Mouse (Mus musculus): ENCODE results near the gene Slc28a3. TPM values are rescaled to one million over a fixed set of nuclear protein-coding genes. Genes with fewer than 3 reads are reported as not detected.

The Slc28a3 gene
- not detected in 2 replicates for polyA plus RNA-seq (2011; ENCODE audit: insufficient read length, low read depth, missing spikeins)

DNA sequence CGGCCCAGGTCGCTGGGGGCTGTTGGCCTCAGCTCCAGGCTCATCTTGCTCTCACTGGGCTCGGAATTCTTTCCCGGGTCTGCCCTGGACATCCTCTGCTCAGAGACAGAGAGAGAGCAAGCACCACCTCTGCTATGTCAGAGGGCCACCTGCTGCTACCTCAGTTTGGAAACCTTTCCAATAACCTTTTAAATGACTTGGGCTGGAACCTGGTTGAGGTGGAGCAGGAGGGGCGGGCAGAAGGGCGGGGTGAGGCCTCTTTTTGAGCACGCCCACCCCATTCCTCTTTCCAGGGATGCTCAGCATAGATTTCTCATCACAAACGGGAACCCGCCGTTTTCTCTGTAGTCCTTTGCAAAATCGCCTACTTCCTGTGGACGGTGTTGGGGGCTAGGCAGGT, at the start of gene Slc28a3:
Gene Slc28a3 (minus strand): TSS at position 162 of the 400 bp plus-strand sequence.
- no peak within 1 kb of the TSS for H3K4me3 ChIP-seq (ENCODE audit: insufficient read depth, low read length)
- no peaks in the 10 kb centered on the region for H3K4me1 ChIP-seq (ENCODE audit: control insufficient read depth, insufficient read depth, low read length)
- no peak within 1 kb of the TSS for H3K27ac ChIP-seq (ENCODE audit: insufficient read depth, low read length)
- no peak for TF ChIP-seq POLR2A (IDR thresholded peaks at IDR 0.05; ENCODE audit: low read depth, low read length)
- TF ChIP-seq CTCF (IDR thresholded peaks at IDR 0.05; ENCODE audit: borderline replicate concordance, insufficient read depth, low read length) = no peak

DNA sequence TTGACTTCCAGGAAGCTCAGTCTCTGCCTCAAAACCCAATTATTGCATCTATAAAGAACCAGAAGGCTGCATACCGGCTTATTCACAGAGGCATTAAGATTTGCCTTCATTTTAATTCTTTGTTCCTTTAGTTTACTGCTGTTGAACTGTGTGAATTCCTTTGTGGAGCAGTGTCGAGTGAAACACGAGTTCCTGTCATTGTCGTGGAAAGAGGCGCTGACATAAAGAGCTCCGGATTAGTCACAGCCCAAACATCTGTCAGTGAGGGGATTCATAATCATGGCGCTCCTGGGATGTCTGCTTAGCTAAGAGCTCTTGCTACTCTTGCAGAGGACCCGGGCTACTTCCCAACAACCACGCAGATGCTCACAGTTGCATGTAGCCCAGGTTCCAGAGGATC, 47.3 kb upstream of the Slc28a3 start:
- Histone ChIP-seq H3K4me3 (ENCODE audit: insufficient read depth, low read length) (no peak overlapping the region), H3K4me1 (ENCODE audit: control insufficient read depth, insufficient read depth, low read length) (no peaks in the 10 kb centered on the region), H3K27ac (ENCODE audit: insufficient read depth, low read length) (no peak overlapping the region)
- TF ChIP-seq POLR2A (IDR thresholded peaks at IDR 0.05; ENCODE audit: low read depth, low read length) (no peak), CTCF (IDR thresholded peaks at IDR 0.05; ENCODE audit: borderline replicate concordance, insufficient read depth, low read length) (no peak)

DNA sequence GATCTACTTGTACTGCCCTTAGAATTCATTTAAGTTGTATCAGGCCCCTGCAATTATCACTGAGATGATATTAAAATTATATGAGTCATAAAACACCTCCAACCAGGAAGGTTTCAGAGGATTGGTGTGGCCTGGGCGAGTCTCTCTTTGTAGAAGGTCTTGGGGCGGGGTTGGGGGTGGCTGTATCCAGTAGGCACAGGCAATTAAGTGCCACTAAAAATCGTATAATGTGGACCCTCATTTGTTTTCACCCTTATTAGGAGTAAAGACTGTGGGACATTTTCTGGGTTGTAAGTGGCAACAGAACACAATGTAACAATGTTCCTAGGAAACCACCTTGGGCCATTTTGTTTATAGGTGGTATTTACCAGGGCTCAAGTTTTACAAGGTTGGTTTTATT, 46.2 kb upstream of the Slc28a3 start:
- TF ChIP-seq POLR2A (IDR thresholded peaks at IDR 0.05; ENCODE audit: low read depth, low read length) (no peak), CTCF (IDR thresholded peaks at IDR 0.05; ENCODE audit: borderline replicate concordance, insufficient read depth, low read length) (no peak)
- H3K4me1 ChIP-seq (ENCODE audit: control insufficient read depth, insufficient read depth, low read length) = no peaks in the 10 kb centered on the region
- H3K4me3 ChIP-seq (ENCODE audit: insufficient read depth, low read length) = no peak overlapping the region
- no peak overlapping the region for H3K27ac ChIP-seq (ENCODE audit: insufficient read depth, low read length)

DNA sequence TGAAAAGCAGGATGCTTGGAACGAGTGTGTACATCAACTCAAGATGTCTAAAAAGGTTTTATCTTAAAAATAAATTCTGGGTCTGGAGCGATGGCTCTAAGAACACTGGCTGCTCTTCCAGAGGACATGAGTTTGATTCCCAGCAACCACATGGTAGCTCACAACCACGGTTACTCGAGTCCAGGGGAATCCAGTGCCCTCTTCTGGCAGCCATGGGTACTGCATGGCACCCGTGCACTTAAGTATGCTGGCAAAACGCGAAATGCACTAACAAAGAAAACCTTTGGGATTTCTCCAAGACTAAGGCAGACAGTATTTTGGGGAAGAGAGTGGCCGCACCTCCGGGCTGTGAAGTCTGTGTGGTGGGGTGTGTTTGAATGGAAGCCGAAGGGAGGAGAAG, 44.9 kb upstream of the Slc28a3 start:
- TF ChIP-seq POLR2A (IDR thresholded peaks at IDR 0.05; ENCODE audit: low read depth, low read length) (no peak), CTCF (IDR thresholded peaks at IDR 0.05; ENCODE audit: borderline replicate concordance, insufficient read depth, low read length) (0 out of 2 replicates have a peak, but pooled peaks have one; percentile 8)
- Histone ChIP-seq H3K4me3 (ENCODE audit: insufficient read depth, low read length) (no peak overlapping the region), H3K27ac (ENCODE audit: insufficient read depth, low read length) (no peak overlapping the region), H3K4me1 (ENCODE audit: control insufficient read depth, insufficient read depth, low read length) (no peaks in the 10 kb centered on the region)

DNA sequence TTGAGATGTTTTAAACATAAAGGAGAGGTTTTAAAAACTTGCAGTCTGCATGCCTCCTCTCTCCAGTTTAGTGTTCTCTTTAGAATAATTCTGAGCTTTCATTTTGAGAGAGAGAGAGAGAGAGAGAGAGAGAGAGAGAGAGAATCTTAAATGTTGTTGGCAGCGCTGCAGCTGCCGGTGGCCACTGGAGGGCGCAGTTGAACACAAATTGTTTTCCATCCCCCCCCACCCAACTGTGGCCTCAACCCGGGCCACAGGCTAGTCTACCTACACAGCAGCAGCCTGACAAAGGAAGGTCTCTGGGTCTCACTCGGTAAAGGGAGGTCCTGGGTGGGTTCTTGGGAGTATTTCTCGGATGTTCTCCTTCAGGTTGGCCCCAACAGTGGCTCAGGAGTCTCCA, 29.7 kb upstream of the Slc28a3 start:
- TF ChIP-seq CTCF (IDR thresholded peaks at IDR 0.05; ENCODE audit: borderline replicate concordance, insufficient read depth, low read length) = peak; percentile 54; the same call in 1 of the 2 replicates
- no peak for TF ChIP-seq POLR2A (IDR thresholded peaks at IDR 0.05; ENCODE audit: low read depth, low read length)
- Histone ChIP-seq H3K27ac (ENCODE audit: insufficient read depth, low read length) (no peak overlapping the region), H3K4me3 (ENCODE audit: insufficient read depth, low read length) (no peak overlapping the region), H3K4me1 (ENCODE audit: control insufficient read depth, insufficient read depth, low read length) (no peaks in the 10 kb centered on the region)

DNA sequence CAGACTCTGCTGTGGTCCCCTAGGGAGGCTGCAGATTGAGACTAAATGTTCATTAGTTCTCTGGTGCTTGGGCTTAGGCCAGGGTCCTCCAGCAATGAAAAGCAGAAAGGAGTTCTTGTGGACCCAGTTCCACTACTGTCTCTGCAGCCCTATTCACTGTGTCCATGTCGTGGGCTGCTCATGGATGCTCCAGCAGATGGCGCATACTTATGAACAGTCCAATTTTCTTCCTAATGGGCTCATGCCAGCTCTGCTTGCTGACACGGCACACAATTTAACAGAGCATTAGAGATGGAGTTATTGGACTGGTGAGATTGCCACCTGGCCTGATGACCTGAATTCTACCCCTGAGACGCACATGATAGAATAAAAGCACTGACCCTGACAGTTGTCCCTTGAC, 28.3 kb upstream of the Slc28a3 start:
- TF ChIP-seq POLR2A (IDR thresholded peaks at IDR 0.05; ENCODE audit: low read depth, low read length) = no peak
- TF ChIP-seq CTCF (IDR thresholded peaks at IDR 0.05; ENCODE audit: borderline replicate concordance, insufficient read depth, low read length) = peak; percentile 66; the same call in 1 of the 2 replicates
- no peaks in the 10 kb centered on the region for H3K4me1 ChIP-seq (ENCODE audit: control insufficient read depth, insufficient read depth, low read length)
- H3K4me3 ChIP-seq (ENCODE audit: insufficient read depth, low read length) = no peak overlapping the region
- no peak overlapping the region for H3K27ac ChIP-seq (ENCODE audit: insufficient read depth, low read length)

DNA sequence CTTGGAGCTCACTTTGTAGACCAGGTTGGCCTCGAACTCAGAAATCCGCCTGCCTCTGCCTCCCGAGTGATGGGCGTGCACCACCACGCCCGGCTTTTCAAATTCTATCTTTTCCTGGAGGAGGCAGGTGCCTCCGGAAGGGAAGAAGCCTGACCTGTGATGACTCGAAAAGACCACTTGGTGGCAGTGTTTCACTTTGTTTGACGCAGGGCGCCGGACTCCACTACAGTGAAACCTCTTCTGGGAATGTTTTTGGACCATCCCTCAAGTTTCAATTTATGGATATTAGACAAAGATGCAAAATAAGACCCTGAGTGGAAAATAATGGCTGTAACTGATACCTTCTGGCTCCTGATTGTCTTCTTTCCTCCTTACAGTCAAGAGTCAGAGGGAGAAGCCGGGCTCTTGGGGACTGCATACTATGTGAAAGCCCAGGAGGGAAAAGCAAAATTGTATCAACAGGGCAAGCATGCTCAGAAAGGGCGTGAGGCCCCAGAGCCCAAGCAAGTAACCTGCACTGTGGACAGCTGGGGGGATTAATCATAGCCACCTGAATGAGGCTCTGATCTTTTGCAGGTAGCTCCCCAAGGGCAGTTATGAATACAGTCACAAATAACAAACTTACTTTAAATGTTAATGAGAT, 26.8 kb upstream of the Slc28a3 start:
- Histone ChIP-seq H3K4me3 (ENCODE audit: insufficient read depth, low read length) (no peak overlapping the region), H3K27ac (ENCODE audit: insufficient read depth, low read length) (no peak overlapping the region), H3K4me1 (ENCODE audit: control insufficient read depth, insufficient read depth, low read length) (no peaks in the 10 kb centered on the region)
- TF ChIP-seq CTCF (IDR thresholded peaks at IDR 0.05; ENCODE audit: borderline replicate concordance, insufficient read depth, low read length) (peak; percentile 54; the same call in 1 of the 2 replicates), POLR2A (IDR thresholded peaks at IDR 0.05; ENCODE audit: low read depth, low read length) (no peak)

DNA sequence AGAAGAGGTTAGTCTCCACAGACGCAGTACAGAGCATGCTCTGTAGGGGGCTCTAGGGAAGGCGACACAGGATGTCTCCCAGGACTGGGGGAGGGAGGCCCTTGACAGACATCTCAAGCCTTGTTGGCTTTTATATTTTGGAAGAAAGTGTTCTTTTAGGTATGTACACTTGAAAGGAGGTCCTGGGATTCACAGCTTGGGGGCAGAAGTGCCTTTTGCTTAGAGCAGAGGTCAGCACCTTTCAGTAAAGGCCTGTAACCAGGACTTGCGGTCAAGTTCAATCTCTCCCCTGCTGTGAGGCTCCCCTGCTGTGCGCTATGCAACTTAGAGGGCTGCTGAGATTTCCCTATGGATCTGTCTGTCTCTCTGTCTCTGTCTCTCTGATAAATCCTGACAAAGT, 23.2 kb upstream of the Slc28a3 start:
- H3K4me3 ChIP-seq (ENCODE audit: insufficient read depth, low read length) = no peak overlapping the region
- no peak for TF ChIP-seq POLR2A (IDR thresholded peaks at IDR 0.05; ENCODE audit: low read depth, low read length)
- TF ChIP-seq CTCF (IDR thresholded peaks at IDR 0.05; ENCODE audit: borderline replicate concordance, insufficient read depth, low read length) = no peak
- no peak overlapping the region for H3K27ac ChIP-seq (ENCODE audit: insufficient read depth, low read length)
- no peaks in the 10 kb centered on the region for H3K4me1 ChIP-seq (ENCODE audit: control insufficient read depth, insufficient read depth, low read length)

DNA sequence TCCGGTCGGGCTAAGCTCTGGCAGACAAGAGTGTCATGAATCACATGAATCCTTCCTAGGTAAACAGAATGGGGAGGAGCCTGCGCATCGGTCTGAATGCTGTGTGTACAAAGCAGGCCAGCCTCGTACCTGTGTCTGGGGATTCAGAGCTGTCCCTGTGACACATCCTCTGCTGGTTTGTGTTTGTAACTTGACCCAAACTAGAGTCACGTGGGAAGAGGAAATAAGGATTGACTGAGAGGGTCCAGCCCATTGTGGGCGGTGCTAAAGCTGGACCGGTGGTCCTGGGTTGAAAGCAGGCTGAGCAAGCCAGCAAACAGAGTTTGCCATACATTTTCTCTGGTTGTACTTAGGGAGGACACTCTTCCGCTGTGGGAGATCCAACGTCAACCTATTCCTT, 20.1 kb upstream of the Slc28a3 start:
- no peaks in the 10 kb centered on the region for H3K4me1 ChIP-seq (ENCODE audit: control insufficient read depth, insufficient read depth, low read length)
- H3K27ac ChIP-seq (ENCODE audit: insufficient read depth, low read length) = no peak overlapping the region
- H3K4me3 ChIP-seq (ENCODE audit: insufficient read depth, low read length) = no peak overlapping the region
- no peak for TF ChIP-seq POLR2A (IDR thresholded peaks at IDR 0.05; ENCODE audit: low read depth, low read length)
- TF ChIP-seq CTCF (IDR thresholded peaks at IDR 0.05; ENCODE audit: borderline replicate concordance, insufficient read depth, low read length) = no peak

DNA sequence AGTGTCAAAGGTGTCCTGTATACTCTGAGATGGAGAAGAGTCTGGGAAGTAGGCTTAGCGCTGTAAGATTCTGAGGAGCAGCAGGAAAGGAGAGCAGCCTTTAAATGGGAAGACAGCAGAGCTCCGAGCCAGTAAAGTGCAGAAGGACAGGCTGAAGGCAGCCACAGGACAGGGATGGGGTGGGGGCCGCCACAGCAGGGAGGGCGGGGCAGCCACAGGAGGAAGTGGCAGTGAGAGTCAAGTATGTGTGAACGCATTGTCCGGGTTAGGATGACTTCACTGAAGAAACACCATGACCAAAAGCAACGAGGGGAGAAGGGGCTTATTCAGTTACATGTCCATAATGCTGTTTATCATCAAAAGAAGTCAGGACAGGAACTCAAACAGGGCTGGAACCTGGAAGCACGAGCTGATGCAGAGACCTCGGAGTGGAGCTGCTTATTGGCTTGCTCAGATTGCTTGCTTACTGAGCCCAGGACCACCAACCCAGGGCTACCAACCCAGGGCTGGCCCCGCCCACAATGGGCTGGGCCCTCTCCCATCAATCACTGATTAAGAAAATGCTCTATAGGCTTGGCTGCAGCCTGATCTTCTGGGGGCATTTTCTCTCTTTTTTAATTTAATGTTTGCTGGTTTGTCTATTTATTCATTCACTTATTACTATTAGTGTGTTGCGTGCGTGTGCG, 18.8 kb upstream of the Slc28a3 start:
- no peak for TF ChIP-seq POLR2A (IDR thresholded peaks at IDR 0.05; ENCODE audit: low read depth, low read length)
- no peak for TF ChIP-seq CTCF (IDR thresholded peaks at IDR 0.05; ENCODE audit: borderline replicate concordance, insufficient read depth, low read length)
- Histone ChIP-seq H3K27ac (ENCODE audit: insufficient read depth, low read length) (no peak overlapping the region), H3K4me3 (ENCODE audit: insufficient read depth, low read length) (no peak overlapping the region), H3K4me1 (ENCODE audit: control insufficient read depth, insufficient read depth, low read length) (no peaks in the 10 kb centered on the region)

Data from embryonic fibroblast, embryonic 13.5 days (primary cell).